16 mouse cellular contexts compared by ENCODE assay signal in genomic region chr8:114346045-114346444, GRCm38 (mm10).
DNase-seq lines count a peak whose midpoint lies in the region.
"Had no signal": no experiment of that assay in that cellular context is flagged by ENCODE, and none has a peak within 500 bp of the region (broad histone marks: within the 10 kb centered on the region; RNA-seq: fewer than 3 reads in every experiment).

No protein-coding gene starts in this region.

- DNase-seq in cerebellum, adult 9-11 months = peak; percentile 44
- no peak for DNase-seq in cerebellum, adult 18-20 months
- DNase-seq in layer of hippocampus, adult 11-12 months (ENCODE audit: low spot score) = peak; percentile 29
- no peak for DNase-seq in layer of hippocampus, postnatal 14 days (ENCODE audit: low spot score in 2 of 2)
- peak; percentile 19 for DNase-seq in right cerebral cortex, adult 18-20 months
- DNase-seq in right cerebral cortex, postnatal 10 days (ENCODE audit: low spot score in 2 of 2) = no peak
- peak; percentile 4 to 24 for DNase-seq in right cerebral cortex, postnatal 36 days (ENCODE audit: low spot score in 2 of 2)
- no peak for DNase-seq in adrenal gland, adult (ENCODE audit: inconsistent age in 2 of 2, low spot score in 1 of 2)
- DNase-seq: adrenal gland, postnatal 14 days; gastrocnemius, postnatal 25 days; heart, adult 11 months; kidney, adult 18-20 months; kidney, postnatal 25 days; liver; lung, adult 2 months; lung, postnatal 10 days had no signal

Comparison
In these comparisons a context has a peak if more than half of its experiments do, and no peak if none do; other contexts are left out.
1. DNase-seq: peak in cerebellum, adult 9-11 months (single experiment), layer of hippocampus, adult 11-12 months (single experiment), right cerebral cortex, adult 18-20 months (single experiment) and right cerebral cortex, postnatal 36 days (2 of 2); none in cerebellum, adult 18-20 months (0 of 2), layer of hippocampus, postnatal 14 days (0 of 2), right cerebral cortex, postnatal 10 days (0 of 2) and adrenal gland, adult (0 of 2).